Mouse (Mus musculus): ENCODE results near the gene Gm20532.

- TF ChIP-seq GATA1 (IDR thresholded peaks at IDR 0.05; ENCODE audit: borderline replicate concordance, low read length) (no peak), FLI1 (IDR thresholded peaks at IDR 0.05; ENCODE audit: low read length) (no peak)
These were observed 14.2 kb downstream of the Gm20532 start for GRCm38 (mm10) chr2:26600664-26601063.

All from megakaryocyte, embryonic 14.5 days (primary cell).